Mouse (Mus musculus): ENCODE measurements around the gene Plcl1.

- TF ChIP-seq CTCF (IDR thresholded peaks at IDR 0.05; ENCODE audit: control insufficient read depth, insufficient read depth, insufficient read length): no peak
- no peak for TF ChIP-seq USF1 (IDR thresholded peaks at IDR 0.05; ENCODE audit: low read depth)
These were observed 225.8 kb downstream of the Plcl1 start for GRCm38 (mm10) chr1:55631496-55631895.
